Mouse (Mus musculus): Measurements from ENCODE around the gene Ryr2. TPM values are rescaled to one million over a fixed set of nuclear protein-coding genes. Genes with fewer than 3 reads are reported as not detected.

The Ryr2 gene
- total RNA-seq, 1 experiment from 2014 or later = not detected

- no peak for ATAC-seq (replicated peaks; ENCODE audit: insufficient number of reproducible peaks, low FRiP score, low TSS enrichment, poor library complexity, severe bottlenecking)
These were observed 194.5 kb downstream of the Ryr2 start for GRCm38 (mm10) chr13:11912208-11912607.

- ATAC-seq (replicated peaks; ENCODE audit: insufficient number of reproducible peaks, low FRiP score, low TSS enrichment, poor library complexity, severe bottlenecking) = no peak
These were observed 198.6 kb downstream of the Ryr2 start for GRCm38 (mm10) chr13:11908123-11908522.

GRCm38 (mm10) chr13:11905126-11905525 is 201.6 kb downstream of the Ryr2 start:
- ATAC-seq (replicated peaks; ENCODE audit: insufficient number of reproducible peaks, low FRiP score, low TSS enrichment, poor library complexity, severe bottlenecking) = no peak

- ATAC-seq (replicated peaks; ENCODE audit: insufficient number of reproducible peaks, low FRiP score, low TSS enrichment, poor library complexity, severe bottlenecking) = no peak
These were observed 203.5 kb downstream of the Ryr2 start for GRCm38 (mm10) chr13:11903272-11903671.

- no peak for ATAC-seq (replicated peaks; ENCODE audit: insufficient number of reproducible peaks, low FRiP score, low TSS enrichment, poor library complexity, severe bottlenecking)
These were observed 203.9 kb downstream of the Ryr2 start for GRCm38 (mm10) chr13:11902856-11903255.

GRCm38 (mm10) chr13:11900631-11901030 is 206.1 kb downstream of the Ryr2 start:
- no peak for ATAC-seq (replicated peaks; ENCODE audit: insufficient number of reproducible peaks, low FRiP score, low TSS enrichment, poor library complexity, severe bottlenecking)

GRCm38 (mm10) chr13:11895631-11896030 is 211.1 kb downstream of the Ryr2 start:
- no peak for ATAC-seq (replicated peaks; ENCODE audit: insufficient number of reproducible peaks, low FRiP score, low TSS enrichment, poor library complexity, severe bottlenecking)

- ATAC-seq (replicated peaks; ENCODE audit: insufficient number of reproducible peaks, low FRiP score, low TSS enrichment, poor library complexity, severe bottlenecking) = no peak
These were observed 215.0 kb downstream of the Ryr2 start for GRCm38 (mm10) chr13:11891739-11892138.

- no peak for ATAC-seq (replicated peaks; ENCODE audit: insufficient number of reproducible peaks, low FRiP score, low TSS enrichment, poor library complexity, severe bottlenecking)
These were observed 215.6 kb downstream of the Ryr2 start for GRCm38 (mm10) chr13:11891115-11891514.

GRCm38 (mm10) chr13:11884175-11884574 is 222.6 kb downstream of the Ryr2 start:
- ATAC-seq (replicated peaks; ENCODE audit: insufficient number of reproducible peaks, low FRiP score, low TSS enrichment, poor library complexity, severe bottlenecking) = no peak

- no peak for ATAC-seq (replicated peaks; ENCODE audit: insufficient number of reproducible peaks, low FRiP score, low TSS enrichment, poor library complexity, severe bottlenecking)
These were observed 224.4 kb downstream of the Ryr2 start for GRCm38 (mm10) chr13:11882359-11882758.

- ATAC-seq (replicated peaks; ENCODE audit: insufficient number of reproducible peaks, low FRiP score, low TSS enrichment, poor library complexity, severe bottlenecking) = no peak
These were observed 226.1 kb downstream of the Ryr2 start for GRCm38 (mm10) chr13:11880503-11881227.

- ATAC-seq (replicated peaks; ENCODE audit: insufficient number of reproducible peaks, low FRiP score, low TSS enrichment, poor library complexity, severe bottlenecking) = no peak
These were observed 227.7 kb downstream of the Ryr2 start for GRCm38 (mm10) chr13:11879037-11879436.

GRCm38 (mm10) chr13:11874852-11875251 is 231.9 kb downstream of the Ryr2 start:
- no peak for ATAC-seq (replicated peaks; ENCODE audit: insufficient number of reproducible peaks, low FRiP score, low TSS enrichment, poor library complexity, severe bottlenecking)

- no peak for ATAC-seq (replicated peaks; ENCODE audit: insufficient number of reproducible peaks, low FRiP score, low TSS enrichment, poor library complexity, severe bottlenecking)
These were observed 236.8 kb downstream of the Ryr2 start for GRCm38 (mm10) chr13:11869971-11870370.

GRCm38 (mm10) chr13:11869486-11869885 is 237.3 kb downstream of the Ryr2 start:
- ATAC-seq (replicated peaks; ENCODE audit: insufficient number of reproducible peaks, low FRiP score, low TSS enrichment, poor library complexity, severe bottlenecking) = no peak

- no peak for ATAC-seq (replicated peaks; ENCODE audit: insufficient number of reproducible peaks, low FRiP score, low TSS enrichment, poor library complexity, severe bottlenecking)
These were observed 237.8 kb downstream of the Ryr2 start for GRCm38 (mm10) chr13:11868979-11869378.

- ATAC-seq (replicated peaks; ENCODE audit: insufficient number of reproducible peaks, low FRiP score, low TSS enrichment, poor library complexity, severe bottlenecking) = no peak
These were observed 238.7 kb downstream of the Ryr2 start for GRCm38 (mm10) chr13:11868056-11868455.

- ATAC-seq (replicated peaks; ENCODE audit: insufficient number of reproducible peaks, low FRiP score, low TSS enrichment, poor library complexity, severe bottlenecking) = no peak
These were observed 241.5 kb downstream of the Ryr2 start for GRCm38 (mm10) chr13:11865261-11865660.

- ATAC-seq (replicated peaks; ENCODE audit: insufficient number of reproducible peaks, low FRiP score, low TSS enrichment, poor library complexity, severe bottlenecking) = no peak
These were observed 255.1 kb downstream of the Ryr2 start for GRCm38 (mm10) chr13:11851691-11852090.

- ATAC-seq (replicated peaks; ENCODE audit: insufficient number of reproducible peaks, low FRiP score, low TSS enrichment, poor library complexity, severe bottlenecking) = no peak
These were observed 262.9 kb downstream of the Ryr2 start for GRCm38 (mm10) chr13:11843889-11844288.
